Mouse (Mus musculus) bone marrow macrophage, adult 2 months (primary cell): ENCODE data around the gene Fgf15.

Experiments
- CTCF ChIP-seq: IDR thresholded peaks from 2 replicates; pipeline ENCODE4 v1.5.1; 2012; ENCODE audit warnings: low read depth, mild to moderate bottlenecking, low read length, moderate library complexity
- POLR2A ChIP-seq: IDR thresholded peaks from 2 replicates; pipeline ENCODE4 v1.6.1; 2012; ENCODE audit warnings: mild to moderate bottlenecking, low read depth, low read length, borderline replicate concordance

DNA sequence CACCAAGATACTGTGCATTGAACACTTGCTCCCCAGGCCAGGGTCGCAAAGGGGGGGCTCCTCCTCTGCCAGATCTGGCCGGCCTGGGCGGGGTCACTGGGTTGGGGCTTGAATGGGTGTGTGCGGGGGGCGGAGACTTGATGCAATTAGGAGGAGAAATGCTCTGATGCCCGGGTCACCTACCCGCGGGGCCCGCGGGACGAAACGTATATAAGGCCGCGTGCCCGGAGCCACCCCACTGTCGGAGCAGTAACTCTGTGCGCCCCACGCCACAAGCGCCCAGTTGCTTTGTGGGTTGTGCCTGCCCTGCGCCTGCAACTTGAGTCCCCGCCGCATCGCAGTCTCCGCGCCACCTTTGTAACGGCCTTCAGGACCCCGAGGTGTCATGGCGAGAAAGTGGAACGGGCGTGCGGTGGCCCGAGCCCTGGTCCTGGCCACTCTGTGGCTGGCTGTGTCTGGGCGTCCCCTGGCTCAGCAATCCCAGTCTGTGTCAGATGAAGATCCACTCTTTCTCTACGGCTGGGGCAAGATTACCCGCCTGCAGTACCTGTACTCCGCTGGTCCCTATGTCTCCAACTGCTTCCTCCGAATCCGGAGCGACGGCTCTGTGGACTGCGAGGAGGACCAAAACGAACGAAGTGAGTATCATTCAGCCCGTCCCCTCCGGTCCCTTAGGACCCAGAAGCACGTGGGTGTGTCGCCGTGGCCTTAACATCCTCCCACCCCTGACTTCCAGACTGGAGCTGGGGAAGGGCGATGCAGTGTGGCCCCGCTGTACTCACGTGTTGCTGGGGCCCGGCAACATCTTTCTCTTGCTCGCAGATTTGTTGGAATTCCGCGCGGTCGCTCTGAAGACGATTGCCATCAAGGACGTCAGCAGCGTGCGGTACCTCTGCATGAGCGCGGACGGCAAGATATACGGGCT, at the start of gene Fgf15:
- TF ChIP-seq CTCF (no peak), POLR2A (no peak)
